Mouse (Mus musculus) bone marrow, adult 2 months (tissue): ENCODE measurements around the gene Nucb1.
A peak's percentile ranks its signal among the peaks of the same experiment; 100 is the strongest.

Experiments
- CTCF ChIP-seq: fragments of 200-500 bp; IDR thresholded peaks from 2 replicates; pipeline ENCODE4 v1.5.1; 2011; ENCODE audit warnings: low read length, control low read depth; ENCODE audit not compliant: control insufficient read depth, insufficient read depth
- POLR2A ChIP-seq: fragments of 200-500 bp; IDR thresholded peaks from 2 replicates; pipeline ENCODE4 v1.6.1; 2011; ENCODE audit warnings: low read depth, mild to moderate bottlenecking, control low read depth, low read length, borderline replicate concordance; ENCODE audit not compliant: control insufficient read depth

DNA sequence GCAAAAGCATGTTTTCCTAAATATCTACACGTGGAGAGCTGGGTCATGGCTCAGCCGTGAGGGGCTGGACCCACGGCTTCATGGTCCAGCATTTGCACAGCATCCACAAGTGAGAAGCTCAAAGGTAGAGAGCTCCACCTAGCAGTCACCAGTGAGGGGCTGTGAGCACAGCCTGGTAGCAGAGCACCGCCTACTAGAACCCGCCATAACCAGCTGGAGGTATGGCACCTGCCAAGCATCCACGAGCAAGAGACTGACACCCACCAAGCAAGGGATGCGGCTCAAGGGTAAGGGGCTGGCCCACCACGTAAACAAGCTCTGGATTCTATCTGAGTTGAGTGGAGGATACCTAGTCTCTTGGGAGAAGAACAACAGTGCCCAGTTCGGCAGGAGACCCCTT lies 44.7 kb downstream of the Nucb1 start:
- TF ChIP-seq POLR2A (no peak), CTCF (peak; percentile 8; the same call in 1 of the 2 replicates)
